Mouse (Mus musculus) adrenal gland, adult 2 months (tissue): ENCODE results near the gene Gm5089. TPM values are rescaled to one million over a fixed set of nuclear protein-coding genes. Genes with fewer than 3 reads are reported as not detected.
"Not testable (repeated sequence)": the region's sequence is repeated elsewhere in the genome, so short reads cannot be mapped to it uniquely, and the experiment has no call there.

ENCODE experiments used
- DNase-seq: peaks from one replicate; pipeline ENCODE4 v3.0.0; 2021
- polyA plus RNA-seq: library from polyadenylated mRNA; depleted of rRNA; stranded (reverse); fragments of >200 nt; gene quantifications from 2 replicates; pipeline ENCODE4 v1.2.3, GENCODE M21; 2012
- total RNA-seq, 2 experiments: library from RNA; stranded (reverse); gene quantifications; 2 replicates each; pipeline ENCODE4 v1.2.3; 2021

The Gm5089 gene
- total and polyA plus RNA-seq, 3 experiments = not detected

- DNase-seq = peak; percentile 75
Measured at GRCm38 (mm10) chr14:122463734-122464341, 12.9 kb upstream of the Gm5089 start.

GRCm38 (mm10) chr14:122463080-122463691 lies 12.3 kb upstream of the Gm5089 start:
- DNase-seq = peak; percentile 35

- no peak for DNase-seq
Measured at GRCm38 (mm10) chr14:122462689-122463079, 11.8 kb upstream of the Gm5089 start.

- no peak for DNase-seq
Measured at GRCm38 (mm10) chr14:122461966-122462365, 11.1 kb upstream of the Gm5089 start.

GRCm38 (mm10) chr14:122461500-122461899 lies 10.6 kb upstream of the Gm5089 start:
- no peak for DNase-seq

GRCm38 (mm10) chr14:122460226-122460625 lies 9.3 kb upstream of the Gm5089 start:
- no peak for DNase-seq

GRCm38 (mm10) chr14:122459776-122460175 lies 8.9 kb upstream of the Gm5089 start:
- no peak for DNase-seq

- DNase-seq = not testable (repeated sequence)
Measured at GRCm38 (mm10) chr14:122459332-122459731, 8.4 kb upstream of the Gm5089 start.

GRCm38 (mm10) chr14:122455562-122455958 lies 4.6 kb upstream of the Gm5089 start:
- no peak for DNase-seq

- no peak for DNase-seq
Measured at GRCm38 (mm10) chr14:122454901-122455561, 4.1 kb upstream of the Gm5089 start.

- DNase-seq = no peak
Measured at GRCm38 (mm10) chr14:122453996-122454738, 3.3 kb upstream of the Gm5089 start.

- no peak for DNase-seq
Measured at GRCm38 (mm10) chr14:122453388-122453995, 2.6 kb upstream of the Gm5089 start.

- DNase-seq = no peak
Measured at GRCm38 (mm10) chr14:122452701-122453387, 1.9 kb upstream of the Gm5089 start.

GRCm38 (mm10) chr14:122451551-122452145 lies 733 bp upstream of the Gm5089 start:
- DNase-seq = no peak

GRCm38 (mm10) chr14:122449601-122450495 lies 1.1 kb downstream of the Gm5089 start:
- DNase-seq = no peak

GRCm38 (mm10) chr14:122436850-122437249 lies 14.1 kb downstream of the Gm5089 start:
- DNase-seq = no peak

- no peak for DNase-seq
Measured at GRCm38 (mm10) chr14:122434039-122434438, 16.9 kb downstream of the Gm5089 start.

- no peak for DNase-seq
Measured at GRCm38 (mm10) chr14:122432558-122432957, 18.4 kb downstream of the Gm5089 start.

GRCm38 (mm10) chr14:122427654-122428053 lies 23.3 kb downstream of the Gm5089 start:
- DNase-seq = no peak

GRCm38 (mm10) chr14:122427204-122427560 lies 23.7 kb downstream of the Gm5089 start:
- no peak for DNase-seq
